Comparison of ENCODE assay signal across 1 mouse cellular context in the genomic region with DNA sequence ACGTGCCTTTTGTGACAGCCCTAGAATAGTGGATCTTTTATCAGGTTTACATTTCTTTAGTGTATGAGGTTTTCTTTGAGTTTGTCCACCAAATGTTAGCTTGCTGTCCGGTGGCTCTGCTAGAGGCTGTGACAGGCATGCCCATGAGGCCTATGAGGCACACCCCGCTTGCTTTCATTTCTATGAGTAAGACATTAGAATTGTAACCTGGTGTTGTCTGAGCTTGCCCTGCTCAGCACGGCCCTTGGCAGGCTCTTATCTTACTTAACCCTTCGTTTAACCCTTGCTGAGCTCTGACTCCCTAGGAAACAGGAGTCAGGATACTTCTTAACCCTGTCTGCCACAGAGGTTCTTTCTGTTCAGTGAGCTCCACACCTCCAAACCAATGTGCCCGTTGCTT.
TF ChIP-seq lines count a peak whose summit lies in the region.

No protein-coding gene starts in this region.

TF ChIP-seq in MEL, 35 proteins besides CTCF, POLR2A, EP300 and RAD21 (continued from another document):
- no peak for TF ChIP-seq NRF1 (IDR thresholded peaks at IDR 0.05; ENCODE audit: insufficient read depth, low read depth, low read length, poor library complexity, severe bottlenecking)
- TF ChIP-seq MAZ (IDR thresholded peaks at IDR 0.05; ENCODE audit: low read depth, low read length): no peak
